Mouse (Mus musculus): ENCODE measurements around the gene Flad1. TPM values are rescaled to one million over a fixed set of nuclear protein-coding genes. Genes with fewer than 3 reads are reported as not detected.
"Not testable (repeated sequence)": the region's sequence is repeated elsewhere in the genome, so short reads cannot be mapped to it uniquely, and the experiment has no call there.

Flad1 gene
- polyA plus RNA-seq, 1 experiment from 2014 or later = 29.5 TPM

- not testable (repeated sequence) for DNase-seq (ENCODE audit: low spot score)
Observed at GRCm38 (mm10) chr3:89429021-89429420, 17.4 kb upstream of the Flad1 start.

DNA sequence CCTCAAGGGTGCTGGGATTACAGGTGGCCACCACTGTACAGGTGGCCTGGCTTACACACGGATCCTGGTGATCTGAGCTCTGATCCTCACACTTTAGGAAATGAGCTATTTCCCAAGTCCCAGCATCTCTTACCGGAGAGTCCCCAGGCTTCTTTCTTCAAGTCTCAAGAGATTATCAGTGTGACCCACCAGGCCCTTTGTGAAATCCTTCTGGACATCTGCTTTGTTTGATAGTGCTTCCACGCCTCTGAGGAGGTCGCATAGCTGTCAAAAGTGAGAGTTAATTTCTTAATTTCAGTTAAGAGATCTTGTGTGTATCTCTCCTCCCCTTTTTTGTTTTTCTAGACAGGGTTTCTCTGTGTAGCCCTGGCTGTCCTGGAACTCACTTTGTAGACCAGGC is 14.2 kb upstream of the Flad1 start:
- DNase-seq (ENCODE audit: low spot score) = no peak

DNA sequence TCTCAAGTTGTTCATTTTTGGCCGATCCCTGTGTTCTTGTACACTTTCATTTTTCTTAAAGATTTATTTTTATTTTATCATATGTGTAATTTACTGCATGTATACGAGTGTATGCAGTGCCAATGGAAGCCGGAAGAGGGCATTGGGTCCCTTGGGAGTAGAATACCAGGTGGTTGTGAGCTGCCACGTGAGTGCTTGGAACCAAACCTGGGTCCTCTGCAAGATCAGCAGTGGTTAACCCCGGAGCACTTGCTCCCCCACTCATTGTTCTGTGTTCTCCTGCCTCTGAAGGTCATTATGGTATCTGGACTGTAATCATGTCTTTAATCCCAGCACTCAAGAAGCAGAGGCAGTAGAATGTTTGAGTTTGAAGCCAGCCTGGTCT is 13.5 kb upstream of the Flad1 start:
- no peak for DNase-seq (ENCODE audit: low spot score)

- no peak for DNase-seq (ENCODE audit: low spot score)
Observed at GRCm38 (mm10) chr3:89424416-89425140, 12.9 kb upstream of the Flad1 start.

- DNase-seq (ENCODE audit: low spot score) = no peak
Observed at GRCm38 (mm10) chr3:89422556-89423205, 11.0 kb upstream of the Flad1 start.

DNA sequence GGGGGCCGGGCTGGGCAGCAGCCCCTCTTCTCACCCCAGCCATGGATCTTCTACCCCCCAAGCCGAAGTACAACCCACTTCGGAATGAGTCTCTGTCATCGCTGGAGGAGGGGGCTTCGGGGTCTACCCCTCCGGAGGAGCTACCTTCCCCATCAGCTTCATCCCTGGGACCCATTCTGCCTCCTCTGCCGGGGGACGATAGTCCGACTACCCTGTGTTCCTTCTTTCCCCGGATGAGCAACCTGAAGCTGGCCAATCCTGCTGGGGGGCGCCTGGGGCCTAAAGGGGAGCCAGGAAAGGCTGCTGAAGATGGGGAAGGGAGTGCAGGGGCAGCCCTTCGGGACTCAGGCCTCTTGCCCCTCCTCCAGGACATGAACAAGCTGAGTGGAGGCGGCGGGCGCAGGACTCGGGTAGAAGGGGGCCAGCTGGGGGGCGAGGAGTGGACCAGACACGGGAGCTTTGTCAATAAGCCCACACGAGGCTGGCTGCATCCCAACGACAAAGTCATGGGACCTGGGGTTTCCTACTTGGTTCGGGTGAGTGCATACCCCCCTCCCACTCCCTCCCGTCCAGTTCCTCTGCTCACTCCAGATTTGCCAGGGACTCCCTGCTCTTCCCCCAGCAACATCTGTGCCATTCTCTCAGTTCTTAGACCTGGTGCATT is 10.3 kb upstream of the Flad1 start:
- DNase-seq (ENCODE audit: low spot score) = no peak

- DNase-seq (ENCODE audit: low spot score) = no peak
Observed at GRCm38 (mm10) chr3:89421002-89421774, 9.5 kb upstream of the Flad1 start.

DNA sequence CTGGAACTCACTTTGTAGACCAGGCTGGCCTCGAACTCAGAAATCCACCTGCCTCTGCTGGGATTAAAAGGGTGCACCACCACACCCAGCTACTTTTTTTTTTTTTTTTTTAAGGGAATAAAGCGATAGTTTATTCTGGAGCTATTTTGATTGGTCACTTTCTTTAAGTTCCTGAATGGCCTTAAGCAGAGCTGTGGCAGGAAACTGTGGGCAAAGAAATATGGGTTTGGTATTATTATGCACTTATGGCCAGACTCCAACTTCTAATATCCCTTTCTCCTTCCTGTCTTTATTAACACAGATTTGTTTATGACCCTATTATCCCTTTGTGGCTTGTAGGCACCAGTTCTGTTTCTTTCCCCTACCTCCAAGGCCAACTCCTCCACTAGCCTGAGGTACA is 8.8 kb upstream of the Flad1 start:
- DNase-seq (ENCODE audit: low spot score) = no peak

GRCm38 (mm10) chr3:89419981-89420380 is 8.3 kb upstream of the Flad1 start:
- DNase-seq (ENCODE audit: low spot score) = no peak

- DNase-seq (ENCODE audit: low spot score) = no peak
Observed at GRCm38 (mm10) chr3:89419571-89419970, 7.9 kb upstream of the Flad1 start.

DNA sequence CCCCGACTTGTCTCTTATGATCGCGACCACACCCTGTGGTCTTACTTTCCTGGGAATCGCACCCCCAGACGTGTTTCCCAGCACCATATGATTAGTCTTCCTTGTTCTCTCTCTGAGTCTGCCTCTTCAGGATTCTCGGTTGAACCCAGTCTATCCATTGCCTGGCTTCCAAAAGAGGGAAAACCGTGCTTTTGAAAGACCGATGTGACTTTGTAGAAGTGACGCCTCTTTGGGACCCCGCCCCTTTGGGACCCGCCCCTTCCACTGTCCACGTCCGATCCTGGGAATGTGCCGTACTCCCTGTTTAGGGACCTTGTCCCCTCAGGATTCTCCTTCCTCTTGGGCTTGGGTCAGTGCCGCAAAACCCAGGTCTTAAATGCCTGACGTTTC is 7.2 kb upstream of the Flad1 start:
- DNase-seq (ENCODE audit: low spot score) = no peak

DNA sequence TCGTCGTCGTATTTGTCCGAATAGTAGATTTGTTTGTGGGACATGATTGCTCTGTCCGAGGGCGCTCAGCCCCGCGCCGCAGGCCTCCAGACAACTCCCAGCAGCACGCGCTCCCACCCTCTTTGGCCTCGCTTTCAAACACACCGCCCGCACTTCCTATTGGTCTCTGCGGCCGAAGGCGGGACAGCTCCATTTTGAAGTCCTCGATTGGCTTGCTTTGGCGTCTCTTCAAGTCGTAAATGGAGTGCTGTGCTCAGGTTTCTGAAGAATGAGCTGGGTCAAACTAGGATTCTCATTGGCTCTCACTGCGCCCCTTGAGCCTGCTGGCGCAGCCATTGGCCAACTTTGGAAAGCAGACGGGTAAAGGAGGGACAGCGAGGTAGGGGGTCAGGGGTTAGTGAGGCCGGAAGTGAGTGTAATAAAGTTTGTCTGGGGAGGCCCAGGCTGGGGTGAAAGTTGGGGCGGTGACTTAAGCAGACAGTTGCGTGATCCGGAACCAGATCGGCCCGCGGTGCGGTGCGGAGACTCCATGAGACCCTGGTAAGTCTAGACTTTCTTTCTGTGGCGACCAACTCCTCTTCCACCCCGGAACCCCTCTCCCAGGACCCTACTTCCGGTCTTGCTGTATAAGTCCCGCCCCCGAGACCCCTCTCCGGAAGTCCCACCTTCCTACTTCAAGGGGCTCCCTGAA is 6.6 kb upstream of the Flad1 start, which contains the start of the genes Cks1b and Shc1:
Gene Cks1b, minus strand, starts transcription at position 214 of the 691 bp plus-strand sequence.
Gene Shc1, plus strand, starts transcription at position 274 of the 691 bp plus-strand sequence.
- peak; percentile 97 for DNase-seq (ENCODE audit: low spot score)

GRCm38 (mm10) chr3:89417840-89418169 is 6.1 kb upstream of the Flad1 start:
- DNase-seq (ENCODE audit: low spot score) = no peak

DNA sequence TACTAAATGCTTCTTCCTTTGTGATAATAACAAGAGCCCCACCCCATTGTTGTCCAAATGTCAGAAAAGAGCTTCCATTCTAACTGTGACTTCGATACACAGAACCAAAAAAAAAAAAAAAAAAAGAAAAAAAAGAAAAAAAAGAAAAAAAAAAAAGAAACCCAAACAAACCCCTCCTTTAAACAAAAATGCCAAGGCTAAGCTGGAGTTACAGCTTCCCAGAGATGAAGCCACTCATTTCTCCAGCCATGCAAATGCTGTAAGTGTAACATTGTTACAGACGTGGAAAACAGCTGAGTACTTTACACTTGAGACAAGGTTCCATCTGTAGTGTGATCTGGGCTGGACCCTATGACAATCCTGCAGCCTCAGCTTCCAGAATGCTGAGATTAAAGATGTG is 5.5 kb upstream of the Flad1 start:
- no peak for DNase-seq (ENCODE audit: low spot score)

DNA sequence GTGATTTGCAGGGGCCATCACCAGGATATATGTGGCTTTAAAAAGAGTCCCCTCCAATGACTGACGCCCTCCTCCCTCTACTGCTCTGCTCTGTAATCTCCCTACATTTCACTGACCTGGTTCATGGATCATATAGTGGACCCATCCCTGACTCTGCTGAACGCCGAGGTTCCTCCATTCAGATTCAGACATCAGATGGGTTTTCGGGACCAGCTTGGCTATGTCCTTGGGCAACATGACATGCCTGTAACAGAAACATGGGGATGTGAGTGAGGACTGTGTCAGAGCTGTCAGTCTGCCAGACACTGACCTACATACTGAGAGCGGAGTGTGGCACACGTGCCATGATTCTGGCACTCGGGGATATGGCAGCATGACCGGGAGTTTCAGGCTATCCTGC is 4.5 kb upstream of the Flad1 start:
- DNase-seq (ENCODE audit: low spot score) = no peak

DNA sequence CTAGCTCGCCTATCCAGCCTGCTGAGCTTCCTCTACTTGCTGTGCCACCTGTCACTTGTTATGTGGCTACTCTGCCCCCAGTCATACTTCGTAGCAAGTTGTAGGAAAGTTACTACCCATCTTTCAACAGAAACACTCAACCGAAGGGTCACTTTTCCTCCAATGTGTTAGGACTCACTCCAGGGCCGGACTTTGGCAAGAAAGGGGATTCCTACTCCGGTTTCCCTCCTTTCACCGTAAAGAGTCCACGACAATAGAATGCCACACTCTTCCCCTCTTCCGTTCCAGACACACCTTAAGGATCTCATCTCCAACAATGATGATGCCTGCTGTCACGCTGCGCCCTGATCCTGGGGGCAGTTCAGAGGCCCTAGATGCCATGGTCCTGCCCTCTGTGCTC is 806 bp downstream of the Flad1 start:
- no peak for DNase-seq (ENCODE audit: low spot score)

DNA sequence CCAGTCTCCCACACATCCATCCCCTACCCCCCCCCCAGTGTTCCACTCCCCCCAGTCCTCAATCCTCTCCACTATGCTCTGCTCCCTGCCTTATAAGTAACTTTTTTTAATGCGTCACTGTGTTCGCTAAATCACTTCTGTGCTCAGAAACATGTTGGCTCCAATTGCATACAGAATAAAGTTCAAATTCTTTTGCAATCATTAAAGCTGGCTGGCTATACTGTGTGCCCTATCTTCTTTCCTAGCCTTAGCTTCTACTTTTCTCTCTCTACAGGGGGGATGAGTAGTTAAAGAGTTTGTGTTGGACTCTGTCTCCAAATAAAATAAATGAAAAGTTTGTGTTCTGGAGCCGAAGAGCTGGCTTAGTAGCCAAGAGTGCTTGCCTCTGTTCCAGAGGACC is 2.0 kb downstream of the Flad1 start:
- DNase-seq (ENCODE audit: low spot score) = no peak

- DNase-seq (ENCODE audit: low spot score) = no peak
Observed at GRCm38 (mm10) chr3:89408448-89408847, 3.2 kb downstream of the Flad1 start.

DNA sequence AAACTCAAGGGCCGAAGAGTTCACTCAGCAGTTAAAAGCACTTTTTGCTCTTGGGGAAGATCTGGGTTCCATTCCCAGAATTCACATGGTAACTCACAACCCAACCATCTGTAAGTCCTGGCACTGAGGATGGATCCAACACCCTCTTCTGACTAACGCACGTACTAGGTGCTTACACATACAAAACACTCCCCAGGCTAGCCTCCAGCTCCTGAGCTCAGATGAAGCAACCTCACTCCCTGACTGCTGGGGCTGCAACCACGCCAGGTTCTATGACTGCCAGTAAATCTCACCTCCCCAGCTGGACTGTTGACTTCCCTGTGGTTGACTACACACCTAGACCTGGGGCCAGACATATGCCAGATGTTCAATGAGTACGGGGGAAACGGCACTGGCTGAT is 4.8 kb downstream of the Flad1 start:
- no peak for DNase-seq (ENCODE audit: low spot score)

GRCm38 (mm10) chr3:89402693-89403092 is 9.0 kb downstream of the Flad1 start, which contains the start of gene Lenep:
Lenep (minus strand) TSS chr3:89402793.
- DNase-seq (ENCODE audit: low spot score) = no peak

- DNase-seq (ENCODE audit: low spot score) = no peak
Observed at GRCm38 (mm10) chr3:89401329-89401728, 10.3 kb downstream of the Flad1 start.

Measured in thymus, postnatal 0 days (tissue).